Mouse (Mus musculus) small intestine, adult 2 months (tissue): ENCODE measurements around the gene Map1b.

ENCODE experiments used
- CTCF ChIP-seq: fragments of 200-500 bp; IDR thresholded peaks from 2 replicates; pipeline ENCODE4 v1.5.1; 2012; ENCODE audit warnings: low read depth, mild to moderate bottlenecking, control low read depth, inconsistent platforms, low read length, moderate library complexity, mixed read lengths; ENCODE audit not compliant: insufficient replicate concordance, insufficient read length; ENCODE audit errors: extremely low read depth
- POLR2A ChIP-seq: fragments of 200-500 bp; IDR thresholded peaks from 2 replicates; pipeline ENCODE4 v1.6.1; 2012; ENCODE audit warnings: low read depth, mild to moderate bottlenecking, control low read depth, inconsistent platforms, low read length, moderate library complexity

GRCm38 (mm10) chr13:99514917-99515591 lies 1.3 kb downstream of the Map1b start:
- TF ChIP-seq CTCF (no peak), POLR2A (no peak)
